Mouse (Mus musculus) kidney, adult 9 months (tissue): ENCODE results near the gene Ptprm.

Experiments used
- DNase-seq: peaks from one replicate; pipeline ENCODE4 v3.0.0; 2022

Ptprm gene

DNA sequence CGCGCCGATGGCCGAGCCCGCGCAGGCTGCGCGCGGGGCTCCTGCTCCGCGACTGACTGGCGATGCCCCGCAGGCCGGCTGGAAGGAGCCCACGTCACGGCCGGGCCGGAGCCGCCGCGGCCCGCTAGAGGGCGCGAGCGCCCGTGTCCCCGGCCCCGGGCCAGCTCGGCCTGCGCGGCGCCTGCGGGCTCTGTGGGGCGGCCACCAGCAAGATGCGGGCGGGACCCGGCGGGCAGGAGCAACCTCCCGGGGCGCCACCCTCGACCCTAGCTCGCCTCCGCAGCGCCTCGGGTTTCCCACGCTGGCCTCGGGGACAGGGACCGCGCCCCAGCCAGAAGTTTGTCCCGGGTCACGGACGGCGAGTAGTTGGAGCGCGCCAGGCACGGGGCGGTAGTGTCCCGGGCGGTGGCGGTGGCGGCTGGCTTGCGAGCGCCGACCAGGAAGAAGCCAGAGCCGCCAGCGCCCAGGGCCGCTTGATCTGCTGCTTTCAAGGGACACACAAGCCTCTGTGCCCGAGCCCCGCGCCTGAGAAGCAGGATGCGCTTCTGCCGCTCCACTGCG lies at the start of gene Ptprm:
TSS of gene Ptprm (minus strand) at position 7 of the 561 bp plus-strand sequence.
- peak; percentile 80 for DNase-seq

DNA sequence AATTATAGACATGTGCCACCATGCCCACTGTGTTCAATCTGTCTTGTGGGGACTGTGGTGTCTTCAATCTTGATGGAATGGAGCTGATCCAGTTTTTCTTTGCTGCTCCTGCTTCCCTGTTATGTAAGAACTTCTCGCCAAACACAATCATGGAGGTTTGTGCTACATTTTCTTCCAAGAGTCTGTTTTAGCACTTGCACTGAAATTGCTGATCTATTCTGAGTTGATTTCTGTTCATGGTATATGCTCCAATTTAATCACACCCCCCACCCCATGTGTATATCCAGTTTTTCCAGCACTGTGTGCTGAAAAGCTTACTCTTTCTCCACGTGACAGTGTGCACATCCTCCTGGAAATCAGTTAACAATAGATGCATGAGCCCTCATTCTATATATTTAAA lies 41.9 kb upstream of the Ptprm start:
- DNase-seq: no peak

DNA sequence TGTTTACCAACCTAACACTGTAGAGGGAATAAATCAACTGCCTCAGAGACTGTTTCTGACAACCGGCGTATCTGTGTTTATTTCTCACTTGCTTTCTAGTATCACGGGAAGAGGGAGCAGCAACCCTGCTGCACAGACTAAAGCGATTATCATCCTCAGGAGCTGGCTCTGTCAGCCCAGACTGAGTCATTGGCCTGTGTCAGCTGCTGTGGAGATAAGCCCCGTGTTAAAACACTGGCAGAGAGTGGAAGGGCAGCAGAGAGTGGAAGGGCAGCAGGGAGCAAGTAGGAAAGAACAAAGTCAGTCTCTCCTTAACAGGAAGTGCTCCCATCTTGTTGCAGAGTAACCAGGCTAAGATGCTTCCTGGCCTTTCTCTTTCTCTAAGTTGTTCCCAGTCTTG lies 36.6 kb upstream of the Ptprm start:
- no peak for DNase-seq

DNA sequence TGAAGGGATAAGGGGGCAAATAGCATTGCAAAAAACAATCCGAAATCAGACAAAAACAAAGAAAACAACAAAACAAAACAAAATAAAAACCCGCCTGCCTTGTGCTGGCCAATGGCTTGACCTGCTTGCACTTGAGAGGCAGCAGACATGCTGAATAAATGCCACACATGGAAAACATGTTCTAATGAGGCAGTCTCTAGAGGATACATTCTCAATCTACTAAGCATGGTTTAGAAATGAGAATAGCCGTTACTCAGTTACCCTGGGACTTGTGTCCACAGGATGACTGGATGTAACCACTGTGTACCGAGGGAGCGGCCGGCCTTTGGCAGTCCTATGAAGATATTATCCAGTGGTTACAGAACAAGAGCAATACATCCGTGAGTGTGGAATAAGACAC lies 33.9 kb upstream of the Ptprm start:
- DNase-seq: no peak

DNA sequence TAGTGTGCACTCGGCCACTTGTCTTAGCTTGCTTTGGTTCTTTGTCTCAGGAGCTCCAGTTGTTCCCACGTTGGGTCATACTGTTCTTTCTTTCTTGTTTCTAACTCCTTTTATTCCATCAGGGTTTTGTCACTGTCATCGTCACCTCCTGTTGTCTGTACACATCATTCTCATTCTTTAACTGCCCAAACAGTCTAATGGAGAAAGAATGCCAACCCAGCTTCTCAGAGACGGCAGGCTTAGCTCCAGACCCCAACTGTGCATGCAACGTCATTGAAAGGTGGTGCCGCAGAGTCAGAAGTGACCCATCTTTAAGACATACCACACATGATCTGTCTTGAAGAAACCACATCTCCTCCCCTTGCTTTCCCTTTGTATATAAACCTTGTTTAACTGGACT lies 31.0 kb upstream of the Ptprm start:
- no peak for DNase-seq

DNA sequence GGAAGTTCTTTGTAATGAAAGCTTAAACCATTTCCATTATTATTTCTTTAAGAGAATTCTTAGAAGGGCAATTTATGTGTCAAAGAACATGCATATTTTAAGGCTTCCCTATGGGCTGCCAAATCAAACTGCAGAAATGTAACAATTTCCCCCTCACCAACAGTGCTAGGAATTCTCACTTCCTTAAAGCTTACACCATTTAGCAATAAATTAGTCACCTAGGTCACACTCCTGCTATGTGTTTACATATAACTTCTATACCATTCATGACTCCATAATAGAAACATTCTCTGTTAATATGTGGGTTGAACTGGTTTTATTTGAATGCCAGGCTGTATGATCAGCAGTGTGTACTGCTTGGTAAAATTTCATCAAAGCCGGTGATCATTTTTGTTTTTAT lies 29.4 kb upstream of the Ptprm start:
- no peak for DNase-seq

DNA sequence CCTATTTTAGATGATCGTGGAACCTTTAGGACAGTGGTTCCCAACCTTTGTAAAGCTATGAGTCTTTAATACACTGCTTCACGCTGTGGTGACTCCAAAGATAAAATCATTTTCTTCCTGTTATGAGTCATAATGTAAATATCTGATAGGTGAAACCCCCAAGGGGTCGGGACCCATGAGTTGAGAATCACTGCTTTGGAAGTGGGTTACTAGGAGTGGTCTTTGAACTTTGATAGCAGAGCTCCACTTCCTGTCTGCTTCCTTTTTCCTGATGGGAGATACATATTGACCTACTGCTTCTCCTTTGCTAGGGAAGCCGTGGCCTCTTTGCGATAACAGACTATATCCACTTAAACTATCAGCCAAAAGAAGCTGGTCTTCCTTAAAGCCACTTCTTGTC lies 27.4 kb upstream of the Ptprm start:
- no peak for DNase-seq

DNA sequence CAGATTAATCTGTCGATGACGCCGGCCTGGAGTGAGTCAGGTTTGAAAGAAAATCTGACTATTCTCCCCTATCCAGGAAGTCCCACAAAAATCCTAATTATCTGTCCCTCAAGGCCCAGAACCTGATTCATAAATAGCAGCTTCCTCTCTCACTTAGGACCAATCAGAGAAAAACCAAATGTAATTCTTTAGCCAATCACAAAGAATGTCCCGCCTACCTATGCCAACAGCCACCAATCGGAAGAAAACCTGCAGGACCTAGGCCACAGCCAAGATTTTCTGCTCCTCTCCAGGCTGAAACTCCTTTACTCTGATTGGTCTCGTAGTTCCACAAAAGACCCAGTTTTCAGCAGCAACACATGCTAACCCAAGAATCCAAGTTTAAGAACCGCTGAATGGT lies 13.6 kb upstream of the Ptprm start:
- DNase-seq: no peak

DNA sequence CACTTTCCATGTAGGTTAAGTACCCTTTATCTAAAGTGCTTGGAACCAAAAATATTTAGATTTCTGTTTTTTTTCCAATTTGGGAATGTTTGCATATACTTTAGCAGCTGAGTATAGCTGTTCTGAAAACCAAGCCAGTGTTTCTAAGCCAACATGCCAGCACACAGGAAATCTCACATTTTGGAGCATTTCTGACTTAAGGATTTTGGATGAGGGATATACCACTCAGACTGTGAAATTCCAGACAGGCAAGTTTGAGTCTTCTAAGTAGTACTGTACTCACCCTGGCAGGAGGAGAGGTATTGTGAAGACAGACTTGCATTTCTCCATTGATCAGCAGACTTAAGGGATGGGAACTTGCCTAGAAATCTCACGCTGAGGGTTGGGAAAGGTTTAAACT lies 10.2 kb upstream of the Ptprm start:
- DNase-seq: no peak

DNA sequence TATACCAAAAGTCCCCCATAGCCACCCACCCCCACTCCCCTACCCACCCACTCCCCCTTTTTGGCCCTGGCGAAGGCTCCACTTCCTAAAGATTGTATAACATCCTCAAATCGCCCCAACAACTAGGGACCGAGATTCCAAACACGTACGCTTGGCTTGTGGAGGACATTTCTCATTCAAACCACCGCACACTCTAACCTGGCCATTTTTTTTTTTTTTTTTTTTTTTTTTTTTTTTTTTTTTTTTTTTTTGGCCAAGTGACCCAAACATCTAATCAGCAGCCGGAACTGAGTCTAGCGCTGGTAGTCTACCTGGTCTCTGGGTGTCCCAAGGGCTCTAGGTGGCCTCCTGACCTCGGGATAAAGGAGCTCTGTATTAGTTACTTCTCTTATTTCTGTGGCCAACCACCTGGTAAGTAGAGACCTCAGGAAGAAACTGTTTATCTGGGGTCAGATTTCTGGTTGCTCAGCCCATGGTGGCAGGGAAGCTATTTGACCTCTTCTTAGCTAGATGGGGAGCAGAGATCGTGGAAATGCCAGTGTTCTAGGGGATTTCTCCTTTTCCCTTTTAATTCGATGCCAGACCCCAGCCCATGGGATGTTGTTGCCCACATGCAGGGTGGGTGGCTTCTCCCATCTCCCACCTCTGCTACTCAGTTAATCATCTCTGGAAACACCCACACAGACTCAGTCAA lies 9.3 kb upstream of the Ptprm start:
- DNase-seq: no peak

DNA sequence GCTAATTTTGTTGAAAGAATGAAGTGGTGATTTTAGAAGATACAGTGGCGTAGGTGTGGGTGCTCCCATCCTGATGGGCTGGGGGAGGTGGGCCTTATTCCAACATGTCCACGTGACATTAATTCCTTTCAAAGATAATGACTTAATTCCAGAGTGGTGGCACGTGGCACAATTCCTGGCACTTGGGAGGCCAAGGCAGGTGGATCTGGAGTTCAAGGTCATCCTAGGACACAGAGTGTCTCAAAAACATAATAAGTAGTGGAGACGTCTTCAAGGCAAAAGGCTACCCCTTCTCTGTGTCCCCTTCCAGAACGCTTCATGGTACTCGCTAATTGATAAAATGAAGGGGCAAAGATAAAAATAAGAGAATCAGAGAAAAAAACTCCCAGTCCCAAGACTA lies 7.9 kb upstream of the Ptprm start:
- DNase-seq: no peak

DNA sequence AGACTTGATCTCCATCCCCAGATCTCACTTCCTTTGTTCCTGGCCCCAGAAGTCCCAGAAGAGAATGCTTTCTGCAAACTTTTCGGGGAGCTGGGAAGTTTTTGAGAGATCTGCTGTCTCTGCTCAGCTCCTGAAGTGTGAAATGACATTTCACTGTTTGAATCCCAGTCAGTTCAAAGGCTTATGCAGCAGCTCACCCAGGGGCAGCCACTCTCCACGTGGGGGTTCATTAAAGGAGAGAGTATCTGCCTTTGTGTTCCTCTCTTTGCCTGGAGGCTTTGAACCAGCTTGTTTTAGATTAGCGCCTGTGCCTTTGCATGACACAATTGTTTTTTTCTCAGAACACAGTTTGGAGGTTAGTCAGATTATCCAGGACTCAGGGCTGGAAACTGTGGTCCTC lies 6.3 kb upstream of the Ptprm start:
- DNase-seq: no peak

DNA sequence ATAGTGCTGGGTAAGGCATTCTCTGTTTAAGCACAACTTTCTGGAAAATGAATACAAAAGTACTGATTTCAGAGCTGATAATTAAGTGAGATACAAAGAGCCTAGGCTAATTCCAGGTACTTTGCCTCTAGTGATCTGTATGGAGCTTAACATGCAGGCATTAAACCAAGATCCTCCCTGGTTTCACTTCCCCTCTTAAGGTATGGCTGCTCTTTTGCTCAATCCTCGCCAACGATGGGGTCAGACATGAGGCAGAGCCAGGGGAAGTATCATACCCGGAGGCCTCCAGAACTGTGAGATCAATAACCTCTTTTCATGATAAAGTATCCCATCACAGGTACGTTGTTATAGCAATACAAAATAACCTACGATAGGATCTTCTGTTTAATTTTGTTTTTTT lies 5.3 kb upstream of the Ptprm start:
- DNase-seq: no peak

DNA sequence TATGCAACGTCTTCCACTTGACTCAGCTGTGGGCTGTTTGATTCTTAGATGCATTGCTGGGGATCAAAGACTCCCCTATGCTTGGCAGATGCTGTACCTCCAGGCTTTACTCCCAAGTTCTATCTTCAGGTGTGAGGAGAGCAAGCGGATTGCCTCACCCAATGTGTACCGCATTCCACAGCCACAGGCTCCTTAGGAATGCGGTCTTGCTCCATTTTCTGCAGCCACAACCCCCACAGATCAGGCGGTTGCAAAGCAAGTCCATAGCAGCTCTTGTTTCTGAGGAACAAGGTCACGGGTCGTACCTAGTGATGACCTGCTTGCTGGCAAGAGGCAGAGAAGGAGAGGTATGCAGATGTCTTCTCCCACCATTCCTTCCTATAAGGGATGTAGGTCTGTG lies 4.3 kb upstream of the Ptprm start:
- DNase-seq: no peak

DNA sequence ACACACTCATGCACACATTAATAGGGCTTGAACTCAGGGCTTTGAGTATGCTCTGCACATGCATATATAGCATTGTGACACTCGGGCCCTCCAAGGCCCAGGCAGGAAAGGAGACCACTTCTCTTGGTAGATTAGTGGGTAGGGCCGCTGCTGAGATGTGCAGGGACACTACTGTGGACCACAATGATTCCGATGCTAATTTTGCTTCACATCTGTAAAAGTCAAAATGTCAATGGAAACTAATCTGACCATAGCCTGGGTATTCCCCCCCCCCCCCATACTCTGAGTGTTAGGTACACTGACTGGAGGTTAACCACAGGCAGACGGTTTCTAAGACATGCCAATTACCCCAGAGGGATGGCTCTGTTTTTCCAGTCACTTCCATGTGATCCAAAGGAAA lies 2.9 kb upstream of the Ptprm start:
- no peak for DNase-seq

DNA sequence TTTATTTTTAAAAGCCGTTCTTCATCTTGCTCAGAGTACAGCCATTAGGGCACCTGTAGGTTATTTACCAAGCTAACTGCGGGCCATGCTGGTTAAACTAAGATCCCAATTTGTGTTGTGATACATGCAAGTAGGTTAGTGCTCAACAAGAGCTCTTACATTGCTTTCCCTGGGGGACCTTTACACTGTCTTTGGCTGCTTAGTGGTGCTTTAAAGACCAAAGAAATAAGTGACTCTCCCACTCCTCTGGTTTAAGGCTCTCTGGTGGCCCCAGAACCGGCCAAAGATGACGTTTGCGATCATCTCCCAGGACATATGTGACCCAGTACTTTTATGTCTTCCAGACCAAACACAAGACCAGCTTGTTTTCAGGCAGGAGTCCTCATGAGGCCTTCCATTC lies 994 bp upstream of the Ptprm start:
- DNase-seq: no peak

DNA sequence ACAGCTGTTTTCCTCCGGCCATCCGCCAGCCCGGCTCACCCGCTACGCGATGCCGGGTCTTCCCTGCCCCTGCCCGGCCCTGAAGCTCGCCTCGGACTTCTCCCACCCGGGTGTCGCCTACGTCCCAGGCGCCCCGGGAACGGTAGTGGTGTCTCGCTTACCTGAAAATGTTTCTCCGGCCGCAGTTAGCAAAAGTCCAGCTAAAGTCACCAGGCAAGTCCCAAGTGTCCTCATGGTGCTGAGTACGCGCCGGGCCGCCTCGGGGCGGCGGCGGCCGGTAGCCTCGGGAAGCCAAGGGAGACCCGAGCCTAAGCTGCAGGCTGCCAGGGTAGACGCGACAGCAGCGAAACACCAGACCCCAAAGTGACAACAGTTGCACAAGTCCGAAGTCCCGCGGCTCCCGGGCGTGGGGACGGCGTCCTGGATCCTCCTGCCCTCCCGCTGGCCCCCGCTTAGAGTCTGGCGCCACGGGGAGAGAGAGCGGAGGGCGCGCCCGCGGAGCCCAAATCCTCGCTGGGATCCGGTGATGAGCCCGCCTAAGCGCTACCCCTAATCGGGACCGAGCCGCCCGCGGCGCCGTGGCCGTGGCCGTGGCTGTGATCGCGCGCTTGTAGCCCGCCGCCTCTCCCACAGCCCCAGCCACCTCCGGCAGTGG lies 334 bp downstream of the Ptprm start:
- peak; percentile 43 for DNase-seq

DNA sequence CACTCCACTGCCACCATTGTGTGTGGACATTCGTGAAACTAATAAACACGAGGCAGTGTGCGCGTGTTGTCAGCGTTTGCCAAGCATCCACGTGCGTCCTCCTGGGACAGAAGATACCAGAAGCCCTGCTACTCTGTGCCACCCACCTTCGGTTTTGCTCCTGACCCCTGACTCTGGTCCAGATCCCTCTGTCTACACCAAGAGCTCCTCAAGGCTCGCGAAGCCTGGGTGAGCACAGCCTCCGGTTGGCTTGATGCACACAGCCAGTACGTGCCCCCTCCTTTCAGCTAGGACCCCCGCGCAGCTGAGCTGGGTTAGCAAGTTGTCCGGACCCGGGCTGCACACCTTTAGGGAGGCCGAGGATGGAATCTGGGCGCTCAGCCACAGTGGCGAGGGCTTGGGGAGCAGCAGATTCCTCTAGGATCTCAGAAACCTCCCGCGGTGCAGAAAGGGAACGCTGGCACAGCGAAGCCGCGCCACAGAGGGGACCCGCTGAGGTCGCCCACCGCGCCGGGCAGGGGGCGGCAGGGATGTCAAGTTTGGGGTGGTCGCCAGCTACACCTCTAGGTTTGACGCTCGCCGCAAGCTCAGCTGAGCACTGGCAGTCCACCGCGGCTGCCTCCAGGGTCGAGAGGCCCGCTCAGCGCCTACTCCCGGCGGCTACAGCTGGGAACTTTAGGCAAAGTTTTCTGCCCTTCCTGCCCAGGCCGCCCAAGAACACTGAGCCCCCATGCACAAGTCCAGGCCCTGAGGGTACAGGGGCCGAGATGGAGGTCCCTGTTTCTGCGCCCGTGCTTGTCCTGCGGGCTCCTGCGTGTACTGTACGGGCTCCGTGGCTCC lies 1.1 kb downstream of the Ptprm start:
- DNase-seq: peak; percentile 31

DNA sequence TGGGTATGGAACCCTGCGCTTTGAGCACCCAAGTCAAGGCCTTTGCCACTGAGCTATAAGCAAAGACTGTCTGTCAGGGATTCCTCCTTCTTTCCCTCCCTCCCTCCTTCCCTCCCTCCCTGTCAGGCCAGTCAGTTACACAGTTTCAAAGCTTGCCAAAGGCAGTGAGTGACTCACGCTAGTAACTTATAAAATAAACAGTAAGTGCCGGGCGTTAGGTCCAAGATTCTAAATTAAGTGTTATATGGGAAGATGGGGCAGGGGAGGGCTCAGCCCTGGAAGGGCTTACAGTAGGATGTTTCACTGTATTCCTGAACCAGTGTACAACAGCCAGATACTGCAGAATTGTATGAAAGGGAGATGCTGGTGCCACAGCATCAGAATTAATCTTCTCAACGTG lies 2.8 kb downstream of the Ptprm start:
- DNase-seq: no peak

DNA sequence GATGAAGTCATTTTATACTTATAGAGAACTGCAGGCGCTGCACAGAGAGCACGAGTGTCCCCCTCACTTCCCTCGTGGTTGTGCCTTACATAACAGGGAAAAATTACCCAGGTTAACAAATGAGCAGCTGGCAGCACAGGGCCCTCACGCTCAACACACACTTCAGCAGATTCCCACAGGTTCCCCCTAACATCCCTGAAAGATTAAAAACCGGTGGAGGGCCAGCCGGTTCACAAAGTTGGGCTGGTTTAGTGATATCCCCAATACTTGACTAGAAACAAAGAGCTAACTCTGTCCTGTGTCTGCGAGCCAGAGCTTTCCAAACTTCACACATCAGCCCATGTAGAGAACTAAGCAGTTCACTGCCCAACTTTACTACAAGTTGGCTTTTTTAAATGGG lies 3.7 kb downstream of the Ptprm start:
- DNase-seq: no peak

DNA sequence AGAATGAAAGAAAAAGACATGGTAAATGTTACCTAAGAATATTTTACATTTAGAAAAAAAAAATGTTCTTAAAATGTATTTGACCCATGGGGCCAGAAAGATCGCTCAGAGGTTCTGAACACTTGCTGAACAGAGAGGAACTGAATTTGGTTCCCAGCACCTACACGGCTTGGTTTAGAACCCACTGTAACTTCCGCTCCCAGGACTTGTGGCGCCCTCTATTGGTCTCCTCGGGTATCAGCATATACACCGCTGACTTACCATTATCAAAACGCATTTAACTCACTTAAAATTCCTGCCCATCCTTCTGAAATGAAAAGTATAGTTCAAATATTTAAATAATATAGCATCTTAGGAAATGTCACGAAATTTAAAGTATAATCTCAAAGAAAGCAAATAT lies 4.7 kb downstream of the Ptprm start:
- no peak for DNase-seq

DNA sequence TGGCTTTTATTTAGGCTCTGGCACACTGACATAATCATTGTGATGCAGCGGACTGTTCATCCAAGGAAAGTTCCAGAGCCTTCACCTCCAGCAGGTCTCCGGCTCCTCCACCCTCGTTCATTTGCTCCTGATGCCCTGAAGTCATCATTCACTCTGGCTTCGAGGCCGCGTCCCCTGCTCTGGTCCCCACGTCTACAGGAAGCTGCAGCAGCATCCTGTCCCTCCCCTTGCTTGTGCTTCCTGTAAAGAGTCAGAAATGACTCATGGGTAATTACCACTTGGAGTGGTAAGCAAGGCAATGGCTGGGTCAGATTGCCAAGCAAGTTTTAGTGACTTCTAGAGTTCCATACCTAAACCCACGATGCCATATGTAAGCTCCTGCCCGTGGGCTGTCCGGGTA lies 7.3 kb downstream of the Ptprm start:
- DNase-seq: peak; percentile 29

DNA sequence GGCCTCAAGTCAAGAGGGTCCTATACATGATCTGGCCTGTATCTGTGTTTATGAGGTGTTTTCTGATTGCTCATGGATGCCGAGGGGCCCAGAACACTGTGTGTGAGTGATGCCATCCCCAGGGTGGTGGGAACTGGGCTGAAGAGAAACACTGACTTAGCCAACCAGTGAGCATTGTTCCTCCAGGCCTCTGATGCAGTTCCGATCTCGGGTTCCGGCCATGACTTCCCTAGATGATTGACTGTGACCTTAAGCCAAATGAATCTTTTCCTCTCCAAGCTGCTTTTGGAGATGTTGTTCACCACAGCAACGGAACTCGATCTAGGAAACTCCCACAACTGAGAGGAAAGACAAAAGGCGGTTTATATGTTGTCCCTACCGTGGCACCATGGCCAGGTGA lies 9.1 kb downstream of the Ptprm start:
- DNase-seq: peak; percentile 22

DNA sequence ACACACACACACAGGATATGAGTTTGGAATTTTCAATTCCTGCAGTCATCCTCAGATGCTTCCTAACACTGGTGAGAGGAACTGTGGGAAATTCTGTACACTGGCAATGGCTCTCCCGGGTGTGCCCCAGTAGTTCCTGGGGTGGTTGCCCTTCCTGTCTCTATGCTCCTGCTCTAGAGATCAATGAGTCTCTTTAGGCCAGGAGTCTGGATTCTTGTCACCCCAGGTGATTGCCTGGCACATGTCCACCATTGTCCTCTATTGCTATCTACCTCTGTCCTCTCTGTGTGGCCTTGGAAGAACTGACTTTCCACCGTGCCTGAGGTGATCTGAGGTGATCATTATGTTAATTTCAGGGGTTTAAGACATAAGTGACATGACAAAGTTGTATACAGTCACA lies 10.8 kb downstream of the Ptprm start:
- no peak for DNase-seq
